Mouse (Mus musculus) neural tube, embryonic 15.5 days (tissue): Measurements from ENCODE around the gene Plcz1. TPM values are rescaled to one million over a fixed set of nuclear protein-coding genes. Genes with fewer than 3 reads are reported as not detected.
A peak's percentile ranks its signal among the peaks of the same experiment; 100 is the strongest.

Source experiments
- ATAC-seq: fragments of 200-750 bp; cut with Nextera tagmentation; 2 replicates; pipeline ENCODE4 v1.8.0; 2017; ENCODE audit warnings: mild to moderate bottlenecking, moderate TSS enrichment, moderate library complexity; ENCODE audit not compliant: low FRiP score
- H3K27ac ChIP-seq: fragments of 300-500 bp; sonication (generic); replicated peaks from 2 replicates; pipeline ENCODE4 v1.5.1; 2015; ENCODE audit warnings: mild to moderate bottlenecking, inconsistent platforms
- H3K27me3 ChIP-seq: fragments of 300-500 bp; sonication (generic); replicated peaks from 2 replicates; pipeline ENCODE4 v1.6.1; 2015; ENCODE audit warnings: inconsistent platforms
- H3K36me3 ChIP-seq: fragments of 300-500 bp; sonication (generic); 2 replicates; pipeline ENCODE4 v1.6.1; 2015; ENCODE audit warnings: inconsistent platforms
- H3K4me1 ChIP-seq: fragments of 300-500 bp; sonication (generic); 2 replicates; pipeline ENCODE4 v1.6.1; 2015; ENCODE audit warnings: inconsistent platforms
- H3K4me2 ChIP-seq: fragments of 300-500 bp; sonication (generic); 2 replicates; pipeline ENCODE4 v1.6.1; 2015; ENCODE audit warnings: inconsistent platforms, mild to moderate bottlenecking, moderate library complexity
- H3K4me3 ChIP-seq: fragments of 300-500 bp; sonication (generic); replicated peaks from 2 replicates; pipeline ENCODE4 v1.5.1; 2015; ENCODE audit warnings: mild to moderate bottlenecking, inconsistent platforms
- H3K9ac ChIP-seq: fragments of 300-500 bp; sonication (generic); replicated peaks from 2 replicates; pipeline ENCODE4 v1.6.1; 2015; ENCODE audit warnings: mild to moderate bottlenecking, inconsistent platforms
- H3K9me3 ChIP-seq: fragments of 300-500 bp; sonication (generic); replicated peaks from 2 replicates; pipeline ENCODE4 v1.6.1; 2016; ENCODE audit warnings: inconsistent platforms
- WGBS: fragments of 180-500 bp; shearing (Covaris S2); methylation state at CpG from one replicate; pipeline ENCODE4 v1.1.7; 2015; ENCODE audit warnings: mixed read lengths; 5-methylcytosine and 5-hydroxymethylcytosine counted together
- polyA plus RNA-seq: library from polyadenylated mRNA; unstranded; fragments of >200 nt; fragmentation: Nextera tagmentation; extraction: Ambion mirVana; gene quantifications from 2 replicates; pipeline ENCODE4 v1.2.1, GENCODE M21; 2015

Plcz1 gene
- polyA plus RNA-seq, 1 experiment from 2014 or later, result 0.22 TPM

GRCm38 (mm10) chr6:139986564-139986963 is 54.7 kb downstream of the Plcz1 start:
- WGBS, result 88% methylated on average over 2 of the region's 2 CpGs
- Histone ChIP-seq H3K27ac (no peak overlapping the region), H3K4me3 (no peak overlapping the region), H3K4me1 (0 out of 2 replicates have a peak, but pooled peaks cover 2% of the 10 kb centered on the region), H3K27me3 (no peaks in the 10 kb centered on the region), H3K4me2 (no peak overlapping the region), H3K36me3 (no peaks in the 10 kb centered on the region), H3K9ac (no peak overlapping the region), H3K9me3 (no peaks in the 10 kb centered on the region)
- ATAC-seq, result no peak

- Histone ChIP-seq H3K27me3 (no peaks in the 10 kb centered on the region), H3K9me3 (no peaks in the 10 kb centered on the region), H3K4me2 (no peak overlapping the region), H3K4me1 (0 out of 2 replicates have a peak, but pooled peaks cover 2% of the 10 kb centered on the region), H3K9ac (no peak overlapping the region), H3K4me3 (no peak overlapping the region), H3K27ac (no peak overlapping the region), H3K36me3 (no peaks in the 10 kb centered on the region)
- no peak for ATAC-seq
- WGBS, result 95% methylated on average over 3 of the region's 3 CpGs
Measured at GRCm38 (mm10) chr6:139984069-139984468, 57.2 kb downstream of the Plcz1 start.

- H3K4me1 ChIP-seq, result no peaks in the 10 kb centered on the region
- no peak overlapping the region for H3K4me2 ChIP-seq
- no peak overlapping the region for H3K4me3 ChIP-seq
- ATAC-seq, result no peak
- no peaks in the 10 kb centered on the region for H3K9me3 ChIP-seq
- H3K27me3 ChIP-seq, result no peaks in the 10 kb centered on the region
- no peak overlapping the region for H3K9ac ChIP-seq
- H3K36me3 ChIP-seq, result no peaks in the 10 kb centered on the region
- no peak overlapping the region for H3K27ac ChIP-seq
Measured at GRCm38 (mm10) chr6:139981061-139981460, 60.2 kb downstream of the Plcz1 start.

GRCm38 (mm10) chr6:139978114-139978513 is 63.1 kb downstream of the Plcz1 start:
- Histone ChIP-seq H3K4me2 (no peak overlapping the region), H3K36me3 (no peaks in the 10 kb centered on the region), H3K27me3 (no peaks in the 10 kb centered on the region), H3K9me3 (no peaks in the 10 kb centered on the region), H3K9ac (no peak overlapping the region), H3K4me3 (no peak overlapping the region), H3K27ac (no peak overlapping the region), H3K4me1 (no peaks in the 10 kb centered on the region)
- ATAC-seq, result no peak
- WGBS, result 48% methylated on average over 3 of the region's 3 CpGs

- no peak for ATAC-seq
- Histone ChIP-seq H3K4me1 (no peaks in the 10 kb centered on the region), H3K27ac (no peak overlapping the region), H3K9me3 (no peaks in the 10 kb centered on the region), H3K9ac (no peak overlapping the region), H3K36me3 (no peaks in the 10 kb centered on the region), H3K4me2 (no peak overlapping the region), H3K27me3 (no peaks in the 10 kb centered on the region), H3K4me3 (no peak overlapping the region)
- WGBS, result 80% methylated on average over 5 of the region's 5 CpGs
Measured at GRCm38 (mm10) chr6:139974668-139975067, 66.6 kb downstream of the Plcz1 start.

- Histone ChIP-seq H3K4me1 (0 out of 2 replicates have a peak, but pooled peaks cover under 1% of the 10 kb centered on the region), H3K9me3 (no peaks in the 10 kb centered on the region), H3K9ac (no peak overlapping the region), H3K4me2 (no peak overlapping the region), H3K27me3 (no peaks in the 10 kb centered on the region), H3K36me3 (no peaks in the 10 kb centered on the region), H3K27ac (no peak overlapping the region), H3K4me3 (no peak overlapping the region)
- 86% methylated on average over 4 of the region's 4 CpGs for WGBS
- ATAC-seq, result no peak
Measured at GRCm38 (mm10) chr6:139971608-139972298, 69.5 kb downstream of the Plcz1 start.

- Histone ChIP-seq H3K27ac (no peak overlapping the region), H3K9ac (no peak overlapping the region), H3K9me3 (no peaks in the 10 kb centered on the region), H3K4me3 (no peak overlapping the region), H3K4me1 (peaks cover 7% of the 10 kb centered on the region; the same call in 1 of the 2 replicates), H3K27me3 (no peaks in the 10 kb centered on the region), H3K36me3 (no peaks in the 10 kb centered on the region), H3K4me2 (no peak overlapping the region)
- ATAC-seq, result 0 out of 2 replicates have a peak, but pooled peaks have one; percentile 45
- 25% methylated on average over 6 of the region's 6 CpGs for WGBS
Measured at GRCm38 (mm10) chr6:139966684-139967083, 74.6 kb downstream of the Plcz1 start.

- Histone ChIP-seq H3K36me3 (no peaks in the 10 kb centered on the region), H3K9ac (no peak overlapping the region), H3K4me3 (no peak overlapping the region), H3K27ac (no peak overlapping the region), H3K4me1 (peaks cover 7% of the 10 kb centered on the region; the same call in 1 of the 2 replicates), H3K9me3 (no peaks in the 10 kb centered on the region), H3K27me3 (no peaks in the 10 kb centered on the region), H3K4me2 (no peak overlapping the region)
- peak; percentile 53 for ATAC-seq
- 65% methylated on average over 3 of the region's 3 CpGs for WGBS
Measured at GRCm38 (mm10) chr6:139964895-139965294, 76.4 kb downstream of the Plcz1 start.

GRCm38 (mm10) chr6:139963775-139964174 is 77.5 kb downstream of the Plcz1 start:
- H3K9ac ChIP-seq, result no peak overlapping the region
- whole genome bisulfite sequencing, result 74% methylated on average over 3 of the region's 3 CpGs
- H3K4me1 ChIP-seq, result peaks cover 7% of the 10 kb centered on the region; the same call in 1 of the 2 replicates
- H3K4me3 ChIP-seq, result no peak overlapping the region
- no peaks in the 10 kb centered on the region for H3K36me3 ChIP-seq
- no peaks in the 10 kb centered on the region for H3K9me3 ChIP-seq
- H3K4me2 ChIP-seq, result no peak overlapping the region
- no peak for ATAC-seq
- no peak overlapping the region for H3K27ac ChIP-seq
- no peaks in the 10 kb centered on the region for H3K27me3 ChIP-seq

GRCm38 (mm10) chr6:139957531-139958241 is 83.6 kb downstream of the Plcz1 start:
- Histone ChIP-seq H3K9me3 (no peaks in the 10 kb centered on the region), H3K4me1 (no peaks in the 10 kb centered on the region), H3K9ac (no peak overlapping the region), H3K4me2 (no peak overlapping the region), H3K27me3 (no peaks in the 10 kb centered on the region), H3K36me3 (no peaks in the 10 kb centered on the region), H3K4me3 (no peak overlapping the region), H3K27ac (no peak overlapping the region)
- 68% methylated on average over 7 of the region's 7 CpGs for WGBS
- ATAC-seq, result no peak

- Histone ChIP-seq H3K9me3 (no peaks in the 10 kb centered on the region), H3K4me3 (no peak overlapping the region), H3K27ac (no peak overlapping the region), H3K9ac (no peak overlapping the region), H3K4me2 (no peak overlapping the region), H3K27me3 (no peaks in the 10 kb centered on the region), H3K36me3 (no peaks in the 10 kb centered on the region), H3K4me1 (no peaks in the 10 kb centered on the region)
- WGBS, result 87% methylated on average over 12 of the region's 12 CpGs
- ATAC-seq, result no peak
Measured at GRCm38 (mm10) chr6:139953596-139953995, 87.7 kb downstream of the Plcz1 start.
